Mouse (Mus musculus): ENCODE data around the gene Cldn9.

Gene Cldn9

DNA sequence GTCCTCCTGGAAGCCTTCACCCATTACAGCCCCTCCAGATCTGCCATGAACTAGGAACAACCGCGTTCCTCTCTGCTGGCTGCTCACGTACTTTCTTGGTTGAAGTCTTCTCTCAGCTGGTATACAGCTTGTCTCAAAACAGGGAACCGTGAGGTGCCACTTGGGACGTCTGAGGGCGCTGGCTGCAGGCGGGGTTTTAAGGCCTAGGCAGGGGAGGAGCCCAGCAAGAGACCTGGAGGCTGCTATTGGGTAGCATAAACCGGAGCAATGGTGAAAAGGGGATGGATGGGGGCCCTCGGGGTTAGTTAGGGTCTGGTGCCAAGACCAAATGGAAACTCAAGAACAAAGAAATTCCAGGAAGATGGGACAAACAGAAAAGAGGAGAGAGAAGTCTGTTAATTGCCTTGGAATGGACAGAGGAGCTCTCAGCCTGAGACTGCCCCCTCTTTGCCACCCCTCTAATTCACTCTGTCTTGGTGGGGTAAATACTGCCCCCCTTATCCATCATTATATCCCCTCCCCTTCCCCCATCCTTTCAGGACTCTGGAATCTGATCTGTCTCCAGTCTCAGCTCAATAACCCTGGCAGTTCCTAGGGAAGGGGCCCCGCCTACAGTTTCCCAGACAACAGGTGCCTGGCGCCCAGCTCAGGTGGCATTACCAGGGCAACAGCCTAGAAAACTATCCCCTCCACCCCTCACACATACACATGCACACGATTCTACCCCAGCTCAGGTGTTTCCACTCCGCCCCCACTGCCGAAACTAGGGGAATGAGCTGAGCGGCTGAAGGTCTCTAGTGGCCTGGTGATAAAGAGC lies at the start of gene Cldn9:
Gene Cldn9, minus strand, starts transcription at position 171 of the 817 bp plus-strand sequence.
- DNase-seq (ENCODE audit: low read depth, low spot score): peak; percentile 48

GRCm38 (mm10) chr17:23730441-23730840 lies 46.6 kb upstream of the Cldn9 start:
- DNase-seq (ENCODE audit: low read depth, low spot score): no peak

DNA sequence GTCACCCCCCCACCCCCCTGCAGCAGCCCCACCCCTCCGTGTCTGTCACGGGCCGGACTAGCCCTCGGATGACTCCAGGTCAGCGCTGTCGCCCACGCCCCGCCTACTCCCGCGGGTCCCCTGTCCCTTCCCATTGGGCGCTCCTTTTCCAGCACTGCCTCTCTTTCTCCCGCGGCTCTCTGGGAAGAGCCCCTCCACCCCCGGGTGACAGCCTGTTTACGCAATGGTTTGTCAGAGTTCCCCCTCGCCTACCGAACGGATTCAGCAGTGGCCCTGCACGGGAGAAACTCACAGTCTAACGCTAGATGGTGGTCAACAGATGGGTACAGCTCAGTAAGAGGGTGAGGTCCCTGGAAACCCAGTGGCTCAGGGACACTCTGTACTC lies 42.9 kb upstream of the Cldn9 start:
- peak; percentile 87 for DNase-seq (ENCODE audit: low read depth, low spot score)

GRCm38 (mm10) chr17:23725999-23726757 lies 42.4 kb upstream of the Cldn9 start, which contains the start of gene Pkmyt1:
Gene Pkmyt1, plus strand, starts transcription at chr17:23726336.
- DNase-seq (ENCODE audit: low read depth, low spot score): peak; percentile 92

DNA sequence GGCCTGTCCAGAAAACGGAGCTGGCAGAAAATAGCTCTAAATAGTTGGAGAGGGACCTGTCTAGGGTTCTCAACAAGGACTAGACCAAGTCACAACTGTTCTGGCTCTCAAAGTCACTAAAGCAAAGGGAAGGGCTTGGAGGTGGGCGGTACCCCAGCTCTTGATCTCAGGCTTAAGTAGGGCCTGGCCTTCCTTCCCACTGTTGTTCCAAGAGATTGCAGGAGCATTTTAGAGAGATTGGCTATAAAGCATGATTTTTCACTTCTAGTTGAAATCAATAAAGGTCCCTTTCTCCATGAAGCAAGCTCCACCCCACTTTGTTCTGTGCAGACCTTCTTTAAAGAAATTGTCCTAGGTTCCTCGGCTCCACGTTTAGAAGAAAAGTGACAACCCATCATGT lies 41.7 kb upstream of the Cldn9 start:
- peak; percentile 37 for DNase-seq (ENCODE audit: low read depth, low spot score)

GRCm38 (mm10) chr17:23722376-23723125 lies 38.7 kb upstream of the Cldn9 start, which contains the start of gene 1520401A03Rik:
Gene 1520401A03Rik, minus strand, starts transcription at chr17:23722783.
- no peak for DNase-seq (ENCODE audit: low read depth, low spot score)

GRCm38 (mm10) chr17:23721886-23722285 lies 38.1 kb upstream of the Cldn9 start:
- no peak for DNase-seq (ENCODE audit: low read depth, low spot score)

DNA sequence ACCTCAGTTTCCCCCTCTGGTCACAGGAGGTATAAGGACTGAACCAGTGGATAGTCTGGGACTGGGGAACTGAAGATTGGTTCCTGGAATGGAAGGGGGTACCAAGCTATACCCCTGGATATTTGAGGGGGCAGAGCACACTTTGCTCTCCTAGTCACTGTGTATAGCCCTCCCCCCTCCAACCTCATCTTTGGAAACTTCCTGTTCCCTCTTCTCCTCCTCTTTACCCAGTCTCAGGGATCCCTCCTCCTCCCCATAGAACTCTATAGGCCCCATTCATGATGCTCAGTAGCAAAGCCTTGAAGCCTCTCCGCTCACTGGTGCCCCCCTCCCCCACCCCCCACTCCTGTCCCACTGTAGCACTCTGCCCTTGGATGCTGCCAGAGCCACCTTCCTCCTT lies 35.6 kb upstream of the Cldn9 start:
- DNase-seq (ENCODE audit: low read depth, low spot score): no peak

- DNase-seq (ENCODE audit: low read depth, low spot score): no peak
Observed at GRCm38 (mm10) chr17:23717003-23717402, 33.2 kb upstream of the Cldn9 start.

GRCm38 (mm10) chr17:23706212-23706611 lies 22.4 kb upstream of the Cldn9 start:
- peak; percentile 75 for DNase-seq (ENCODE audit: low read depth, low spot score)

- no peak for DNase-seq (ENCODE audit: low read depth, low spot score)
Observed at GRCm38 (mm10) chr17:23705525-23706104, 21.8 kb upstream of the Cldn9 start.

- DNase-seq (ENCODE audit: low read depth, low spot score): no peak
Observed at GRCm38 (mm10) chr17:23704741-23705140, 20.9 kb upstream of the Cldn9 start.

DNA sequence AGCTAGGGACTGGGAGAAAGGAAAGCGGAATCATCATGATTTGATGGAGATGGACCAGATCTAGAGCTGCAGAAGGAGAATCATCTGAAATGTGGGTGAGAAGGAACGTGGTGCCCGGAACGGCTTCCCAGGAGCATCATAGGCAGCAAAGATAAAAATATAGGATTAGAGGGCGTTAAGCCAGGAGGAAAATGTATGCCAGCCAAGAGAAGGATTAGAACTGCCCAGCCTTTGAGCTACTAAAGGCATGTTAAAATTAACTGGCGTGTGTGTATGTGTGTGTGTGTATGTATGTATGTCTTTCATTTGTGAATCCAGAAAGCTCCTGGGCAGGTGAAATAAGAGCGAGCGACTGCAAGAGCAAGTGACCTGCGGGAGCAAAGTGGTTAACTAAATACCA lies 19.5 kb upstream of the Cldn9 start:
- DNase-seq (ENCODE audit: low read depth, low spot score): no peak

DNA sequence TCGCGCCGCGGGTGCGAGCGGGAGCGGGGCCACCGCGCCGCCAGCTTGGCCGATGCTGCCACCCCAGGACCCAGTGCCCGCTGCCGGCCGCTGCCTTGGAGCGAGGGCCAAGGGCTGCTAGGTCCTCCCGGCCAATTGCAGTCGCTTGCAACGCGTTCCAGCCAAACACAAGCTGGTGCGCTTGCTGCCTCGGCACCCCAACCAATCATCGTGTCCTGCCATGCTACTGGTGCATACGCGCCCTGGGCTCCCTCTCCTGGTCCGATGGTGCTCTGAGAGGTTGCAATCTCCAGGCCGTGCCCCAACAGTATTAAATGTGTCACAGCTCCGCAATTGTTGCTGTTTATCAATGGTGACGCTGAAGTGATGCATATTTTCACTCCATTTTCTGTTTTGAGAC lies 16.3 kb upstream of the Cldn9 start:
- peak; percentile 97 for DNase-seq (ENCODE audit: low read depth, low spot score)

- peak; percentile 43 for DNase-seq (ENCODE audit: low read depth, low spot score)
Observed at GRCm38 (mm10) chr17:23699131-23700077, 15.6 kb upstream of the Cldn9 start.

DNA sequence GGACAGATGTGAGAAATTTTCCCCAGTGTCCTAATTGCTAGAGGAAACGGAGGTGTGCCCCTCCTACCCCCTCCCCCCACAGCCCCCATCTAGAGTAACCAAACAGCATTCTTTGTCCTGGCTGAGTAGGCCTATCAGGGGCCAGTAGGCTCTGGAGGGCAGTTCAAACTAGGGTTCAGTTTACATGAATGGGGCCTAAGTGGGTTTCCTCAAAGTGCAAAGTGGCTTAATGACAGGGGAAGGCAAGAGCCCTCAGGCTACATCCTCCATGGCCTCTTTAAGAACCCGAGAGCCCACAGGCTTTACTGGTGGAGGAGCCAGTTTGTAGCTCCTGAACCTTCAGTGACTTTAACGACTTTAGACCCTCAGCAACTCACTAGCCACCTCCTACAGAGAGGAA lies 12.0 kb upstream of the Cldn9 start:
- no peak for DNase-seq (ENCODE audit: low read depth, low spot score)

GRCm38 (mm10) chr17:23694491-23694890 lies 10.7 kb upstream of the Cldn9 start:
- DNase-seq (ENCODE audit: low read depth, low spot score): no peak

DNA sequence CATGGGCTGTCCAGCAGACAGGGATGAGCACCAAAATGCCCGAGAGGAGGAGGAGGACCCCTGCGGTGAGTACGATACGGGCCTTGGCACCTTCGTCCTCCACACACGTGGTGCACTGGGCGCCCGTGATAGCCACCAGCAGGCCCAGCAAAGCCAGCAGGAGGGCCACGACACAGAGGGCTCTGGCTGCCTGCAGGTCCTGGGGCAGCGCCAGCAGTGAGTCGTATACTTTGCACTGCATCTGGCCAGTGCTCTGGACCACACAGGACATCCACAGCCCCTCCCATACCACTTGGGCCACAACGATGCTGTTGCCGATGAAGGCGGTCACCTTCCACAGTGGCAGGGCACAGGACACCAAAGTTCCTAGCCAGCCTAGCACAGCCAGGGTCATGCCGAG lies 600 bp downstream of the Cldn9 start:
- DNase-seq (ENCODE audit: low read depth, low spot score): no peak

DNA sequence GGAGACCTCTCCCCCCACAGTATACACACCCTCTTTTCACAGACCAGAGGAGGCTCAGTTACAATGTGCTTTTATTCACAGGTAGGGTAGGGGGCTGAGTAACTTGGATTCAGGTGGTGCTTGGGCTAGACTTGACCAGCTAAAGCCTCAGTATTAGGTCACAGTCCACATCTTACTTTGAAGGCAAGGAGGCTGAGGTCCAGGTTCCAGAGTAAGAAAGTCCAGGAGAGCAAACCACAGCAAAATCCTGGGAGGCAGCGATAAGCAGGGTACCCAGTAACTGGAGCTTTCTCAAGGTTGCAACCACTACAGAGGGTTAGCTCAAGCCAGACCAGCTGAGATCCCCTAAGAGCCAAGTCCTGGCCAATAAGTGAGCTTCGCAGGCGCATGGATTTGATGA lies 1.3 kb downstream of the Cldn9 start:
- no peak for DNase-seq (ENCODE audit: low read depth, low spot score)

DNA sequence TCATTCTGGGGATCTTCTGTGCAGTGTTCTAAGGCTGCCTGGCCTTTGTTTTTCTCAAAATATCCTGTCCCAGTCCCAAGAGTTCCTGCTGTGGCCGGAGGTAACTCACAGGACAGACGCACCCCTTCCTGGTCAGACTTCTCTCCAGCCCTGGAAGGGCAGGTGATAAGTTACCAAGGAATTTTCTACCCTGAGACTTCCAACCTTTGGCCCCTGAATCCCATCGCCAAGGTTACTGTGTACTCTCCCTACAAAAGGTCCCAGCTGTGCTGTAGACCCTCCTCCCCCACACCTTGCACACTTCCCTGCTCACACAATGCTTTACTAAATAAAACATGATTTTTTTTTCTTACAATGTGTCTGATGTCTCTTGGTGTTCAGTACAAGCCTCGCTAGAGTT lies 1.7 kb downstream of the Cldn9 start:
- DNase-seq (ENCODE audit: low read depth, low spot score): peak; percentile 77

- no peak for DNase-seq (ENCODE audit: low read depth, low spot score)
Observed at GRCm38 (mm10) chr17:23681086-23681485, 2.7 kb downstream of the Cldn9 start.
